Mouse (Mus musculus): ENCODE results near the gene Mpdu1. TPM values are rescaled to one million over a fixed set of nuclear protein-coding genes. Genes with fewer than 3 reads are reported as not detected.

The Mpdu1 gene
- polyA plus RNA-seq, 1 experiment from 2014 or later = 74.9 TPM

DNA sequence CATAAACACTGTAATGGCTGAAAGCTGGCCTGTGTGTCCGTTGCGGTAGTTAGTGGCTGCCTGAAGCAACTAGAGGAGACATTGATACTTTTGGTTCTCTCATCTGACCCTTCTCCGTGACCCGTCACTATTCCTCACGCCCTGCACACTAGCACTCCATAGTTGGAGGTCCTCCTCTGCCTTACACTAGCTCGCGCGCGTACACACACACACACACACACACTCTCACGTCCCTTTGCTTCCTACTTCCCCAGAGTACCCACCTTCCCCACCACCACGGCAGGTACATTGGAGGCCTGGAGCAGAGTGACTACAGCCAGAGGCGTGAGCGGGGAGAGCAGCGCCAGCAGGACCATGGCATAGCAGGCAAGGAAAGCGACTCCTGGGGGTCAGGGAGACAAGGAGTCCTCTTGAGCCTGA, 5.0 kb downstream of the Mpdu1 start:
- peak overlapping the region; percentile 44; the same call in 1 of the 2 replicates for H3K27ac ChIP-seq
- 85% methylated on average over 15 of the region's 15 CpGs for WGBS
- H3K4me2 ChIP-seq = no peak overlapping the region
- H3K4me3 ChIP-seq = no peak overlapping the region
- H3K36me3 ChIP-seq = peaks cover 54% of the 10 kb centered on the region
- no peaks in the 10 kb centered on the region for H3K9me3 ChIP-seq
- H3K27me3 ChIP-seq = no peaks in the 10 kb centered on the region
- no peak overlapping the region for H3K9ac ChIP-seq
- peaks cover 35% of the 10 kb centered on the region for H3K4me1 ChIP-seq
- no peak for ATAC-seq (ENCODE audit: insufficient number of reproducible peaks, insufficient read depth, low FRiP score, low TSS enrichment, low read depth)

DNA sequence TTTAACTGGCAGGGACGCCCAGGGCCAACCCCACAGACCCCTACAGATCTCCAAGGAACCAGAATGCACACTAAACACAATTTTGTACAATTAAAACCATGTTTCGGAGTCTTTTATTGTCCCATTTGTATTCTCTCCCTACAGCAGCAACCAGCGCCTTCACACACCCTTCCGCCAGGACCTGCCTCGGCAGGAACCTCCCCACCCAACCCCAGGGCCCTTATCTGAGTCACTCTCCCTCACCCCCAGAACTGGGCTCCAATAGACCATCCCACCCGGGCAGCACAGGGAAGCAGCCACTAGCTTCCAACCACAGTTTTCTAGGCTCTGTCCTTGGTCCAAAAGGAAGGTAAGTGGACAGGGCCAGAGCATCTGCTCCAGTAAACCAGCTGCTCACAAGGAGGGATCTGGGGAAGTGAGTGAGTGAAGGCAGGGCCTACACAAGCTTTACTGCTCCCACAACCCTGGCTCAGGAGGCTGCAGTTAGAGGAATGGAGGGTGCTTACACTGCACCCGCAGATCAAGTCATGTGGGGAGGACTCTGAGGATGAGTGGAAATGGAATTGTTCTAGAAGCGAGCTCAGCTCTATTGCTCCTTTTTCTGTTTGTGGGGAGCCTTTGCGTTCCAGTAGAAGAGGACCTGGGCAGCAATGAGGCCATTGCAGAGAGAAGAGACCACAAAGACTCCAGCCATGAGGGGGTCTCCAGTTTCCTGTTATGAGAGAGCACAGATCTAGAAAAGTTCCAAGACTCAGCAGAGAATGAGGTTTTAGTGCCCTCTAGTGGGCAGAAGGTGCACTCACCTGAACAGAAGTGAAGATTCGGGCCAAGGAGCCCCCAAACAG, 5.6 kb downstream of the Mpdu1 start:
- Histone ChIP-seq H3K4me2 (no peak overlapping the region), H3K9me3 (no peaks in the 10 kb centered on the region), H3K27me3 (no peaks in the 10 kb centered on the region), H3K27ac (peak overlapping the region; percentile 45), H3K4me3 (no peak overlapping the region), H3K36me3 (peaks cover 60% of the 10 kb centered on the region), H3K4me1 (peaks cover 35% of the 10 kb centered on the region), H3K9ac (0 out of 2 replicates have a peak overlapping the region, but pooled peaks have one; percentile 38)
- no peak for ATAC-seq (ENCODE audit: insufficient number of reproducible peaks, insufficient read depth, low FRiP score, low TSS enrichment, low read depth)
- 68% methylated on average over 10 of the region's 10 CpGs for WGBS

DNA sequence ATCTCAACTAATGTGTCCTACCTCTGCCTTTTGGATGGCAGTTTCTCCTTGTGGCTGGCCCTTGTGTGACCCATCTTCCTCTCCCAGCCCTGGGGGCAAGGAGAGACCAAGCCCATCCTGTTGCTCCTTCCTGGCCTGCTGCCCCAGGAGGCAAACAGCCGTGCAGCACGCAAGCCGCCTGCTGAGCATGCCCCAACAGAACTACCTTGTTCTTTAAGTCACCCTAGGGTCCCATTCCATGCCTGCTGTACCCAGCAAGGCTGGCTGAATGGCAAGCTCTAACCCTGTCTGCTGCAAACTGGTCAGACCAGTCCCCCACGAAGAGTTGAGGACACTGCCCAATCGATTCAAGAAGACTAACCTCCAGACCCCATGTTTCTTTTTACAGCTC, 6.4 kb downstream of the Mpdu1 start:
- H3K36me3 ChIP-seq = peaks cover 68% of the 10 kb centered on the region
- 50% methylated on average over 5 of the region's 5 CpGs for WGBS
- peak overlapping the region; percentile 56; the same call in 1 of the 2 replicates for H3K9ac ChIP-seq
- no peak overlapping the region for H3K4me3 ChIP-seq
- H3K4me2 ChIP-seq = 0 out of 2 replicates have a peak overlapping the region, but pooled peaks have one; percentile 32
- no peaks in the 10 kb centered on the region for H3K27me3 ChIP-seq
- ATAC-seq (ENCODE audit: insufficient number of reproducible peaks, insufficient read depth, low FRiP score, low TSS enrichment, low read depth) = no peak
- no peaks in the 10 kb centered on the region for H3K9me3 ChIP-seq
- 0 out of 2 replicates have a peak overlapping the region, but pooled peaks have one; percentile 66 for H3K27ac ChIP-seq
- peaks cover 28% of the 10 kb centered on the region for H3K4me1 ChIP-seq

DNA sequence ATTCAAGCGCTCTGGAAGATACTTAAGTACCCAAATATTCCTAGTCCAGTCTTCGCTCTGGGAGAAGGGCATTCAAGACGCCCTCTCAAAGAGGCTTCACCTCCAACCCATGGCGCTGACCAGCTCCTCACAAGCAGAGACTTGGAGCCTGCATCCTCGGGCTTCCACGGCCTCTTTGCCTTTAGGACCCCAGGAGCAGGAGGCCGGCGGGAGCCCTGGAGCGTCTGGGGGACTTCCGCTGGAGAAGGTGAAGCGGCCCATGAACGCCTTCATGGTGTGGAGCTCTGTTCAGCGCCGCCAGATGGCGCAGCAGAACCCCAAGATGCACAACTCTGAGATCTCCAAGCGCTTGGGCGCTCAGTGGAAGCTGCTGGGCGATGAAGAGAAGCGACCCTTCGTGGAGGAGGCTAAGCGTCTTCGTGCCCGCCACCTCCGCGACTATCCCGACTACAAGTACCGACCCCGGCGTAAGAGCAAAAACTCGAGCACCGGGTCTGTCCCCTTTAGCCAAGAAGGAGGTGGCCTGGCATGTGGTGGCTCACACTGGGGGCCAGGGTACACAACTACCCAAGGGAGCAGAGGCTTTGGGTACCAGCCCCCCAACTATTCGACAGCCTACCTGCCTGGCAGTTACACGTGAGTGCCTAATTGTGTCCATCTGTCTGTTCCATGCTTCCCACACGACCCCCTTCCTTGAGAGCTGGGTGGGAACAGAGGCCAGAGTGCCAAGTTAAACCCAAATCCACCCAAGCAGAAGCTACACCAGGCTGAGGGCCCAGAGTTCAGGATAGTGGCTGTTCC, 7.0 kb downstream of the Mpdu1 start, which contains the start of gene Sox15:
Gene Sox15 (plus strand): TSS at position 51 of the 801 bp plus-strand sequence.
- 19% methylated on average over 34 of the region's 34 CpGs for WGBS
- Histone ChIP-seq H3K4me1 (peaks cover 28% of the 10 kb centered on the region), H3K27ac (peak within 1 kb of the TSS; percentile 66), H3K36me3 (peaks cover 74% of the 10 kb centered on the region), H3K9me3 (no peaks in the 10 kb centered on the region), H3K27me3 (no peaks in the 10 kb centered on the region), H3K9ac (peak within 1 kb of the TSS; percentile 56), H3K4me2 (peak within 1 kb of the TSS; percentile 32), H3K4me3 (0 out of 2 replicates have a peak within 1 kb of the TSS, but pooled peaks have one; percentile 7)
- ATAC-seq (ENCODE audit: insufficient number of reproducible peaks, insufficient read depth, low FRiP score, low TSS enrichment, low read depth) = peak; percentile 69

DNA sequence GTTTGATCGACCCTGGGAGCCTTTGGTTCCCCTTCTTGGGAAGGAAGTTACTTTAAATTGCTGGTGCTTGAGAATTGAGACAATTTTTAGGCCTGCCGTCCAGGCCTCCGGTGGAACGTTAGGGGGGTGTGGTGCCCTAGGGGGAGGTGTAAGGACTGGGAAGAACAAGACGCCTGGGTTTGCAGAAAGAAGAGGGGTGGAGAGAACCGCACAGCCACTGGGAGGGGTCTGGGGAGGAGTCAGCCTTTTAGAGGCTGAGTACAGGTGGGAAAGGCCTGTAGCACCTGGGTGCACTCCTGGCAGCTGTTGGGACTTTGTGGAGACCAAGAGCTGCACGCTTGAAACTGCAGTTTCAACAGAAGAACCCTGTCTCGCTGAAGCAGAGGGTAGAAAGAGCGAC, 7.7 kb downstream of the Mpdu1 start:
- Histone ChIP-seq H3K27ac (peak overlapping the region; percentile 66), H3K9ac (no peak overlapping the region), H3K27me3 (no peaks in the 10 kb centered on the region), H3K4me2 (peak overlapping the region; percentile 32), H3K4me3 (no peak overlapping the region), H3K4me1 (peaks cover 28% of the 10 kb centered on the region), H3K9me3 (no peaks in the 10 kb centered on the region), H3K36me3 (peaks cover 81% of the 10 kb centered on the region)
- ATAC-seq (ENCODE audit: insufficient number of reproducible peaks, insufficient read depth, low FRiP score, low TSS enrichment, low read depth) = no peak
- WGBS = 27% methylated on average over 9 of the region's 9 CpGs

DNA sequence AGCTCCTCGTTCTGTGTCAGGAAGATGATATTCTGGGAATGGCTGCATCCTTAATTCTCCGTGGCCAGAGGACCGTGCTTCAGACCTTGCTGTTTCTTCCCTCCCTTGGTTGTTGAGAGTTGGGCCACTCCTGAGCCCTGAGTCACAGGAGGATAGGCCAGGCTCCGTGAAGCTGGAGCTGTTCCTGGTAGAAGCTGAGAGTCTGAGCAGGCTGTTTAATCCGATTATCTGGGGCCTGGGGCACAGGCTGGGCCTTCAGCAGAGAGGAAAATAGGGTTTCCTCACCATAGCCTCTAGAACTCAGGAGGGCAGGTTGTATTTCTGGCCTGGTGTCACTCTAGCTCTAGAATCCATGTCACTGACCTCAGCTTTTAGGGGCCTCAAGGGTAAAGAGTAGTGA, 9.0 kb downstream of the Mpdu1 start:
- Histone ChIP-seq H3K27ac (0 out of 2 replicates have a peak overlapping the region, but pooled peaks have one; percentile 29), H3K4me2 (no peak overlapping the region), H3K4me3 (no peak overlapping the region), H3K36me3 (peaks cover 84% of the 10 kb centered on the region), H3K9me3 (no peaks in the 10 kb centered on the region), H3K27me3 (no peaks in the 10 kb centered on the region), H3K4me1 (peaks cover 28% of the 10 kb centered on the region), H3K9ac (no peak overlapping the region; the same call in 1 of the 2 replicates)
- ATAC-seq (ENCODE audit: insufficient number of reproducible peaks, insufficient read depth, low FRiP score, low TSS enrichment, low read depth) = no peak
- WGBS = 58% methylated on average over 5 of the region's 5 CpGs

DNA sequence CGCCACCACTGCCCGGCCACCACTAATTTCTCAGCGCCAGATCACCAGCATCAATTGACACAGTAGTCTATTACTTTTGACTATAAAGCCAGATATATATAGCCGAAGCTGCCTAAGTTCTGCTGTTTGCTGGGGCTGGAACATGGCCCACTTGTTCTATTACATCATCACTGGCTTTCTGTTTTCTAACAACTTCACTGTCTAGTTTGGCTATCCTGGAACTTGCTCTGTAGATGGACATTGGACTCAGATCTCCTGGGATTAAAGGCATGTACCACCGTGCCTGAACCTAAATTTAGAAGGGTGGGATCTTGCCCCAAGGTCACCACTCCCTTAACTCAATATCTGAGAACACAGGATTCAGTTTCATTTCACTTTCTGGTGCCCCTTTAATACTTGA, 16.6 kb downstream of the Mpdu1 start:
- H3K9ac ChIP-seq = no peak overlapping the region
- H3K4me2 ChIP-seq = no peak overlapping the region
- H3K27me3 ChIP-seq = no peaks in the 10 kb centered on the region
- peaks cover 97% of the 10 kb centered on the region for H3K36me3 ChIP-seq
- H3K4me1 ChIP-seq = no peaks in the 10 kb centered on the region
- H3K4me3 ChIP-seq = no peak overlapping the region
- no peak overlapping the region for H3K27ac ChIP-seq
- 89% methylated on average over 5 of the region's 5 CpGs for WGBS
- ATAC-seq (ENCODE audit: insufficient number of reproducible peaks, insufficient read depth, low FRiP score, low TSS enrichment, low read depth) = no peak
- no peaks in the 10 kb centered on the region for H3K9me3 ChIP-seq

DNA sequence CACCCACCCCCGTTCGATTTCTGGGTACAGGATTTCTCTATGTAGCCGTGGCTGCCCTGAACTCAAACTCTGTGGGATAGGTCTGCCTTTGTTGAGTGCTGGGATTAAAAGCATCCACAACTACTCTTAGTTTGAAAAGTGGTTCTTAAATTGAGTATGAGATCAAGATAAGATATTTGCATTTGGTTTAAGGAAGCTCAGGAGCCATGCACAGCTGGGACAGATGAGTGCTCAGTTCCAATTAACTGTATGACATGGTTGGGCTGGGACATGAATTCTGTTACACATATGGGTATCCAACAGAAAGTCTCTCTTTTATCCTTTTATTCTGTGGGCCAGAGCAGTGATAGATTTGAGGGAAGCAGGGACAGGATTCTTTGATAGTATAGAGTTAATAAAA, 27.0 kb downstream of the Mpdu1 start:
- 72% methylated on average over 3 of the region's 3 CpGs for WGBS
- H3K4me2 ChIP-seq = peak overlapping the region; percentile 81
- no peaks in the 10 kb centered on the region for H3K9me3 ChIP-seq
- H3K27me3 ChIP-seq = no peaks in the 10 kb centered on the region
- no peak for ATAC-seq (ENCODE audit: insufficient number of reproducible peaks, insufficient read depth, low FRiP score, low TSS enrichment, low read depth)
- 0 out of 2 replicates have a peak overlapping the region, but pooled peaks have one; percentile 38 for H3K9ac ChIP-seq
- no peak overlapping the region for H3K27ac ChIP-seq
- H3K4me3 ChIP-seq = peak overlapping the region; percentile 8; the same call in 1 of the 2 replicates
- peaks cover 26% of the 10 kb centered on the region for H3K4me1 ChIP-seq
- H3K36me3 ChIP-seq = peaks cover 31% of the 10 kb centered on the region

DNA sequence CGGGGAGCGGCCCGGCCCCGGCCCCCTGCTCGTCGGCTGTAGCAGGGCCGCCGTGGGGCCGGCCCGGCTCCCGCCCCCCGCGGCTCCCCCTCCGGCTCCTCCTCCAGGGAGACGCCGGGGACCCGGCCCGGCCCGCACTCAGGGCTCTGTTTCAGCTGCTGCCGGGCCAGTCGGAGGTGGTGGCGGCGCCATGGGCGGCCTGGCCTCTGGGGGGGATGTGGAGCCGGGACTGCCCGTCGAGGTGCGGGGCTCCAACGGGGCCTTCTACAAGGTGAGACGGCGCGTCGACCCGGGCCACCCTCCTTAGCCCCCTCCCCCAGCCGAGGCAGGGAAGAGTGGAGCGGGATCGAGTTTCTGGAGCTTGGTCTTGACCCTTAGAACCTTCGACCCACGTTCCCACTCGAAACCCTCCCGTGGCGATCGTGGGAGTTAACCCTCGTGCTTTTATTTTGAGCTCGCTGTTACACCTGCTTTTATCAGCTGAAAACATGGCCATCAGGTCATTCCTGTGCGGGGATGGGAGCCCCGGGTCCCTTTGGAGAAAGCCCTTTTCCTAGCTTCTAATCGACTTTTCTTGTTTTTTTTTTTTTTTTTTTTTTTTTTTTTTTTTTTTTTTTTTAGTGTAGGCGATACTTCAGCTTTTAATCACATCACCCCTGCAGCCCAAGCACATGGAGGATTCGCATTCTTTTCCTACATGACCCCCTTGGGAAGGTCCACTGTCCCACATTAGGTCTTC, 29.1 kb downstream of the Mpdu1 start:
- H3K27ac ChIP-seq = peak overlapping the region; percentile 97
- H3K9me3 ChIP-seq = no peaks in the 10 kb centered on the region
- peaks cover 26% of the 10 kb centered on the region for H3K4me1 ChIP-seq
- H3K4me2 ChIP-seq = peak overlapping the region; percentile 81
- peaks cover 14% of the 10 kb centered on the region for H3K36me3 ChIP-seq
- peak overlapping the region; percentile 79 for H3K4me3 ChIP-seq
- ATAC-seq (ENCODE audit: insufficient number of reproducible peaks, insufficient read depth, low FRiP score, low TSS enrichment, low read depth) = peak; percentile 53
- WGBS = under 1% methylated on average over 37 of the region's 50 CpGs
- H3K27me3 ChIP-seq = no peaks in the 10 kb centered on the region
- peak overlapping the region; percentile 92 for H3K9ac ChIP-seq

DNA sequence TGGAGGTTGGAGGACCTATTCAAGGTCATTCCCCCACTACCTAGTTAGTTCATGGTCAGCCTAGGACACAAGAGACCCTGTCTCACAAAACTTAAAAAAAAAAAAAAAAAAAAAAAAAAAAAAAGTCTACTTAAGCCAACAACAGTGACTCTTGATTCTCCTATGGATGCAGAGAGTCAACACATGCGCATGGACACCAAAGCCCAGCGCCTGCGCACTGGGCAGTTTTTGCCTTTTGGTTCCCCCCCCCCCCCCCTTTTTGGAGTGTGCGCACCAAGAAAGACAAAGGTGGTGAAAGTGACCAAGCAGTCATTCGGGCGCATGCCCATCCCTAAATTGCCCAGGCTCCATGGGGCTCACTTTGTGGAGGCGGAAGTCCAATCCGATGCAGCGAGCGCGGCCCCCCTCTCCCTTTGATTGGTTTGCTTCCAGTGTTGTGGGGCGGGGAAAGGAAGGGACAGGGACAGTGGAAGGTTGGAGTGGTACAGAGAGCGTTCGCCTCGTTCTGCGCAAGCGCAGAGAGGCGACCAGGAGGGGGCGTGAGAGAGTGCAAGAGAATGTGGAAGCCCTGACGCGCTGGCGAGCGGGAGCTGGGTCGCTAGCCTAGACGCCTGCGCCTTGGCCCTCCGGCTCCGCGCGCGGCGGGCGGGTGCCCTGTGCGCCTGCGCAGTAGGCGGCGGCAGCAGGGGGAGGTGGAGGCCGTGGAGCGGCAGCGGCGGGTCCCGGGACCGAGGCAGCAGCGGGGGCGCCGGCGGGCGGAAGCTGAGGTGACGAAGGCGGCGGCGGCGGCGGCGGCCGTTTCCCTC, 30.0 kb downstream of the Mpdu1 start, which contains the start of gene Fxr2:
Gene Fxr2 (plus strand): TSS at position 707 of the 806 bp plus-strand sequence.
- Histone ChIP-seq H3K27ac (peak within 1 kb of the TSS; percentile 97), H3K4me2 (peak within 1 kb of the TSS; percentile 81)
- ATAC-seq (ENCODE audit: insufficient number of reproducible peaks, insufficient read depth, low FRiP score, low TSS enrichment, low read depth) = peak; percentile 98

More for the DNA sequence above, 30.0 kb downstream of the Mpdu1 start, which contains the start of gene Fxr2:
- Histone ChIP-seq H3K9me3 (no peaks in the 10 kb centered on the region), H3K9ac (peak within 1 kb of the TSS; percentile 92), H3K27me3 (no peaks in the 10 kb centered on the region), H3K36me3 (peaks cover 7% of the 10 kb centered on the region), H3K4me1 (peaks cover 26% of the 10 kb centered on the region), H3K4me3 (peak within 1 kb of the TSS; percentile 79)
- under 1% methylated on average over 51 of the region's 56 CpGs for WGBS

Data from embryonic facial prominence, embryonic 13.5 days (tissue).